In the genomic region with DNA sequence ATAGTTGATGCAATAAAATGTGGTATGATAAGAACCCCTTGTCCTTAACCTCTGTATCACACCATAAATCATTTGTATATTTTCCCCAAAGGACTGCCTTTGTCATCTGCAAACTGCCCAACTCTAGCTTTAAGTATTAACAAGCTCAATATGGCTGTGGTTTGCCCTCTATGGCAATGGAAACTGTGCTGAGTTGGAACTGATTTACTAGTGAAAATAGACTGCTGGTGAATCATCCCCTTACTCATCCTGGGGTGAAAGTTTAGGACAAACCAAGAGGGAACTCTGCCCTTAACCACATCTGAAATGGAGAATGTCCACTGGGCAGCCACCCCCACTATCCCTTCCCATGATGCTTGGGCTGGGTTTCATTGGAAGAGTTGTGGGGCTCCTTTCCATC, we compare ENCODE assay signal across 18 mouse cellular contexts.
"Had no signal": no experiment of that assay in that cellular context is flagged by ENCODE, and none has a peak within 500 bp of the region (broad histone marks: within the 10 kb centered on the region; RNA-seq: fewer than 3 reads in every experiment).

No protein-coding gene starts in this region.

- H3K27me3 ChIP-seq: liver, embryonic 13.5 days; neural tube, embryonic 12.5 days; neural tube, embryonic 15.5 days; stomach, embryonic 15.5 days had no signal

- H3K36me3 ChIP-seq: liver, embryonic 13.5 days; neural tube, embryonic 12.5 days; neural tube, embryonic 15.5 days; stomach, embryonic 15.5 days had no signal

- H3K27ac ChIP-seq: kidney, postnatal 0 days; layer of hippocampus, adult 2 months; left cerebral cortex, adult 2 months; liver, embryonic 13.5 days; neural tube, embryonic 12.5 days; neural tube, embryonic 15.5 days; stomach, embryonic 15.5 days had no signal

- H3K9me3 ChIP-seq: liver, embryonic 13.5 days; neural tube, embryonic 12.5 days; neural tube, embryonic 15.5 days; stomach, embryonic 15.5 days had no signal

- DNase-seq: kidney, postnatal 25 days; layer of hippocampus, adult 9-11 months; liver, embryonic 13.5 days; lung, adult 2 months; lung, postnatal 14 days; lung, postnatal 4 days; midbrain, embryonic 14.5 days; right cerebral cortex, adult 18-20 months; right cerebral cortex, postnatal 14 days; spleen, adult 18-20 months; thymus, adult 18-20 months; thymus, postnatal 36 days had no signal

- H3K4me3 ChIP-seq: layer of hippocampus, adult 2 months; left cerebral cortex, adult 2 months; liver, embryonic 13.5 days; neural tube, embryonic 12.5 days; neural tube, embryonic 15.5 days; stomach, embryonic 15.5 days had no signal

- H3K4me1 ChIP-seq: liver, embryonic 13.5 days; neural tube, embryonic 12.5 days; neural tube, embryonic 15.5 days; stomach, embryonic 15.5 days had no signal
